Mouse (Mus musculus): ENCODE measurements around the gene Chmp6.

DNA sequence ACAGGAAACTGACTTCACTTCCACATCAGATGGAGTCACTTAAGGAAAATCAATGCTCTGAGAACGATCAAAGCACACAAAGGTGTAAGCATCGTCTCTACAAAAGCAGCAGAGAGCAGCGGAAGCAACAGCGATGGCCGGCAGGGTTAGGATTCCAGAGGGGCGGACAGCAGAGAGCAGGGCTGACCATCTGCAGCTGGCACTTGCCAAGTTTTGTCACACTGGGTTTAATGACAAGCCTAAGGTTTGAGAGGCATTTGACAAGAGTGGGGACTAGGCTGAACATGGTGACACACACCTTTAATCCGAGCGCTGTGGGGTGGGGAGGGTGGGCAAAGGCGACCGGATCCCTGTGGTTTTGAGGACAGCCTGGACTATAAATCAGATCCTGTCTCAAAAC lies 18.6 kb downstream of the Chmp6 start:
- no peak for TF ChIP-seq POLR2A (IDR thresholded peaks at IDR 0.05; ENCODE audit: extremely low read depth, insufficient read depth, low read length)
- no peak for TF ChIP-seq CTCF (IDR thresholded peaks at IDR 0.05; ENCODE audit: extremely low read depth, insufficient read depth, low read length)
